10 mouse cellular contexts compared by ENCODE assay signal in the genomic region with DNA sequence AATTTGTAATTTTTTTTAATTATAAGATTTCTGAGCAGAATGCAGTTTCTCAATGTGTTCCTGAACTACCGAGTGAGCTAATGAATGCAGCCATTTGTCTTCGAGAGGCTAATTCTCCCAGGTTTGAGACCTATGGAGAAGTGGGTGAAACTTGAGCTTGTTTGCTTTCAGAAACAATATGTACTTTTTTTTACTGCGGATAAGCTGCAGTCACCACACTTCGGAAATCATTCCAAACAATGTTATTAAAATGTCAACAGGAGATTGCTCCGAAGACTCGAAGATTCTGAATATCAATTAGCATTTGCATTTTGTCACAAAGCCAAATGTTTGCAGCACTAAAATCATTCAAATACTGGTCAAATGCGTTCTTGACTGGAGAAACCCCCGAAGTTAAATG. TPM values are rescaled to one million over a fixed set of nuclear protein-coding genes. Genes with fewer than 3 reads are reported as not detected.
DNase-seq lines count a peak whose midpoint lies in the region; ATAC-seq and TF ChIP-seq lines count a peak whose summit lies in the region.
"Had no signal": no experiment of that assay in that cellular context is flagged by ENCODE, and none has a peak within 500 bp of the region (broad histone marks: within the 10 kb centered on the region; RNA-seq: fewer than 3 reads in every experiment).

No protein-coding gene starts in this region.

- H3K36me3 ChIP-seq in kidney, embryonic 16.5 days (ENCODE audit: insufficient read depth, low read length): no peaks in the 10 kb centered on the region
- no peaks in the 10 kb centered on the region for H3K36me3 ChIP-seq in forebrain, embryonic 10.5 days (replicated peaks)
- H3K36me3 ChIP-seq in intestine, postnatal 0 days (ENCODE audit: control insufficient read depth, insufficient read depth): no peaks in the 10 kb centered on the region
- H3K36me3 ChIP-seq in neural tube, embryonic 13.5 days: no peaks in the 10 kb centered on the region

- H3K9me3 ChIP-seq in kidney, embryonic 16.5 days (ENCODE audit: low read length): no peaks in the 10 kb centered on the region
- H3K9me3 ChIP-seq in forebrain, embryonic 10.5 days: no peaks in the 10 kb centered on the region
- no peaks in the 10 kb centered on the region for H3K9me3 ChIP-seq in intestine, postnatal 0 days (ENCODE audit: control insufficient read depth)
- no peaks in the 10 kb centered on the region for H3K9me3 ChIP-seq in neural tube, embryonic 13.5 days

- no peak for ATAC-seq in kidney, embryonic 16.5 days (ENCODE audit: low FRiP score, low TSS enrichment)
- no peak for ATAC-seq in intestine, postnatal 0 days
- no peak for ATAC-seq in neural tube, embryonic 13.5 days (ENCODE audit: low read depth)

- no peak for DNase-seq in kidney, adult 11 months
- DNase-seq in forebrain, embryonic 10.5 days (ENCODE audit: extremely low spot score, low spot score): no peak
- no peak for DNase-seq in T-cell, adult 2 months (ENCODE audit: low spot score)
- no peak for DNase-seq in adrenal gland, adult 8-10 months
- DNase-seq in left cerebral cortex, adult 11 months (ENCODE audit: low spot score): no peak
- DNase-seq: gastrocnemius, postnatal 25 days had no signal

- H3K27ac ChIP-seq in kidney, embryonic 16.5 days (ENCODE audit: low read length): no peak overlapping the region
- H3K27ac ChIP-seq in forebrain, embryonic 10.5 days: peak overlapping the region; percentile 100
- no peak overlapping the region for H3K27ac ChIP-seq in intestine, postnatal 0 days (ENCODE audit: low read depth, low read length)
- H3K27ac ChIP-seq in neural tube, embryonic 13.5 days (replicated peaks): peak overlapping the region; percentile 100; the same call in 1 of the 2 replicates

- peak overlapping the region; percentile 82 for H3K4me2 ChIP-seq in kidney, embryonic 16.5 days (replicated peaks; ENCODE audit: low read depth, low read length)
- peak overlapping the region; percentile 94 for H3K4me2 ChIP-seq in intestine, postnatal 0 days (replicated peaks; ENCODE audit: low read depth)
- H3K4me2 ChIP-seq in neural tube, embryonic 13.5 days: peak overlapping the region; percentile 80

- TF ChIP-seq CTCF in intestine, postnatal 0 days (IDR thresholded peaks at IDR 0.05; ENCODE audit: low read depth): no peak

- 4% methylated on average over 8 of the region's 8 CpGs for WGBS in kidney, embryonic 16.5 days
- WGBS in forebrain, embryonic 10.5 days: 4% methylated on average over 8 of the region's 8 CpGs
- 14% methylated on average over 8 of the region's 8 CpGs for WGBS in intestine, postnatal 0 days
- WGBS in neural tube, embryonic 13.5 days: 2% methylated on average over 8 of the region's 8 CpGs

- H3K4me3 ChIP-seq in kidney, embryonic 16.5 days (ENCODE audit: low read length): peak overlapping the region; percentile 98
- H3K4me3 ChIP-seq in forebrain, embryonic 10.5 days: peak overlapping the region; percentile 98
- peak overlapping the region; percentile 70 for H3K4me3 ChIP-seq in intestine, postnatal 0 days (ENCODE audit: low read depth, low read length)
- peak overlapping the region; percentile 90 for H3K4me3 ChIP-seq in neural tube, embryonic 13.5 days

- no peak overlapping the region; the same call in 1 of the 2 replicates for H3K9ac ChIP-seq in kidney, embryonic 16.5 days (replicated peaks; ENCODE audit: low read length)
- no peak overlapping the region for H3K9ac ChIP-seq in intestine, postnatal 0 days (ENCODE audit: low read depth, low read length)
- peak overlapping the region; percentile 96; the same call in 1 of the 2 replicates for H3K9ac ChIP-seq in neural tube, embryonic 13.5 days

- no peaks in the 10 kb centered on the region for H3K27me3 ChIP-seq in kidney, embryonic 16.5 days (ENCODE audit: insufficient read depth, low read length)
- H3K27me3 ChIP-seq in forebrain, embryonic 10.5 days (ENCODE audit: poor library complexity, severe bottlenecking): peaks cover 15% of the 10 kb centered on the region; the same call in 1 of the 2 replicates
- H3K27me3 ChIP-seq in intestine, postnatal 0 days (replicated peaks; ENCODE audit: control insufficient read depth, insufficient read depth, low read length): no peaks in the 10 kb centered on the region
- no peaks in the 10 kb centered on the region for H3K27me3 ChIP-seq in neural tube, embryonic 13.5 days

- peaks cover 11% of the 10 kb centered on the region for H3K4me1 ChIP-seq in kidney, embryonic 16.5 days (ENCODE audit: insufficient read depth, low read length)
- H3K4me1 ChIP-seq in forebrain, embryonic 10.5 days: peaks cover 50% of the 10 kb centered on the region
- H3K4me1 ChIP-seq in intestine, postnatal 0 days (replicated peaks; ENCODE audit: control insufficient read depth, insufficient read depth, low read length): no peaks in the 10 kb centered on the region
- peaks cover 18% of the 10 kb centered on the region for H3K4me1 ChIP-seq in neural tube, embryonic 13.5 days (replicated peaks)

RNA-seq across cellular contexts. Expression of a gene that starts 0.7 kb away (rescaled TPM):
- polyA plus RNA-seq in kidney, embryonic 16.5 days (2015; fragmentation: Nextera tagmentation; extraction: Ambion mirVana): 49.9 and 55.1 TPM in 2 replicates
- polyA plus RNA-seq in forebrain, embryonic 10.5 days (2016; fragmentation: Nextera tagmentation; extraction: Ambion mirVana): 78.1 and 81.6 TPM in 2 replicates
- polyA plus RNA-seq in intestine, postnatal 0 days (2015; fragmentation: Nextera tagmentation; extraction: Ambion mirVana): 20.4 and 21.3 TPM in 2 replicates
- 132 and 156 TPM in 2 replicates for polyA plus RNA-seq in neural tube, embryonic 13.5 days (2015; fragmentation: Nextera tagmentation; extraction: Ambion mirVana)
- total RNA-seq in adrenal gland, adult 8-10 months (2022): 10 to 100 TPM; 61.5 to 72.6 (median 67.9) TPM
- total RNA-seq: MEL had no signal

Comparison
In these comparisons a context has a peak if more than half of its experiments do, and no peak if none do; other contexts are left out.
1. H3K27ac ChIP-seq: peak in forebrain, embryonic 10.5 days (single experiment) and neural tube, embryonic 13.5 days (single experiment); none in kidney, embryonic 16.5 days (single experiment) and intestine, postnatal 0 days (single experiment).
2. Peak in every context shown above with its lines, with median percentiles within 50 percentile points of each other: H3K4me2 ChIP-seq and H3K4me3 ChIP-seq.